Mouse (Mus musculus) ES-E14 (cell line): ENCODE measurements at regions not wholly inside any gene's neighbourhood (a gene's known extent, or its start where the extent isn't known, plus 50 kb on each side); places are given as distances from the start of the nearest gene placed in this dataset.

Source experiments
- DNase-seq: peaks from one replicate; pipeline ENCODE4 v3.0.0-alpha.2; 2013; ENCODE audit warnings: low read depth, low spot score
- H3K27ac ChIP-seq: 2 replicates; pipeline ENCODE4 v1.5.1; 2012; ENCODE audit warnings: low read depth, mild to moderate bottlenecking, low read length, moderate library complexity, mixed read lengths; ENCODE audit not compliant: poor library complexity, insufficient read depth, severe bottlenecking
- H3K36me3 ChIP-seq: 2 replicates; pipeline ENCODE4 v1.6.1; 2012; ENCODE audit warnings: mild to moderate bottlenecking, low read length, moderate library complexity, mixed read lengths; ENCODE audit not compliant: control insufficient read depth, poor library complexity, insufficient read depth, severe bottlenecking
- H3K4me1 ChIP-seq, 2 experiments: fragments of 150-350 bp in 1 of 2; sonication (generic) in 1 of 2; 2 replicates each; pipeline ENCODE4 v1.6.1; 2012; ENCODE audit warnings: low read length in 2 of 2, mild to moderate bottlenecking in 1 of 2, mixed read lengths in 1 of 2; ENCODE audit not compliant: control insufficient read depth in 2 of 2, insufficient read depth in 2 of 2, poor library complexity in 1 of 2
- H3K4me3 ChIP-seq, 2 experiments: fragments of 150-350 bp in 1 of 2; sonication (generic) in 1 of 2; 2 replicates each; pipeline ENCODE4 v1.5.1; 2012; ENCODE audit warnings: low read length in 2 of 2, low read depth in 1 of 2, mild to moderate bottlenecking in 1 of 2, mixed read lengths in 1 of 2; ENCODE audit not compliant: insufficient read depth in 1 of 2, poor library complexity in 1 of 2, severe bottlenecking in 1 of 2
- H3K9ac ChIP-seq: 2 replicates; pipeline ENCODE4 v1.6.1; 2012; ENCODE audit warnings: low read depth, mild to moderate bottlenecking, low read length, mixed read lengths; ENCODE audit not compliant: poor library complexity, insufficient read depth, severe bottlenecking
- H3K9me3 ChIP-seq: fragments of 150-350 bp; sonication (generic); 2 replicates; pipeline ENCODE4 v1.6.1; 2012; ENCODE audit warnings: low read depth, mild to moderate bottlenecking, low read length; ENCODE audit not compliant: control insufficient read depth, insufficient read depth
- CHD2 ChIP-seq: IDR thresholded peaks from 2 replicates; pipeline ENCODE4 v1.6.1; 2014; ENCODE audit warnings: mild to moderate bottlenecking, low read depth, low read length, inconsistent platforms
- HCFC1 ChIP-seq: IDR thresholded peaks from 2 replicates; pipeline ENCODE4 v1.6.1; 2012; ENCODE audit warnings: low read length, inconsistent platforms, borderline replicate concordance; ENCODE audit not compliant: insufficient read depth
- MAFK ChIP-seq: IDR thresholded peaks from 2 replicates; pipeline ENCODE4 v1.6.1; 2014; ENCODE audit warnings: mild to moderate bottlenecking, low read depth, low read length, inconsistent platforms; ENCODE audit not compliant: insufficient read depth
- ZC3H11A ChIP-seq: IDR thresholded peaks from 2 replicates; pipeline ENCODE4 v1.6.1; 2012; ENCODE audit warnings: low read depth, mild to moderate bottlenecking, inconsistent platforms, low read length, borderline replicate concordance
- ZNF384 ChIP-seq: IDR thresholded peaks from 2 replicates; pipeline ENCODE4 v1.6.1; 2012; ENCODE audit warnings: low read depth, low read length, inconsistent platforms
- in situ Hi-C, 2 experiments: fragments of 600-800 bp; cut with MboI; formaldehyde crosslinking; loops; one replicate each; pipeline ENCODE4 v1.15.1; 2025; ENCODE audit warnings: low sequenced_read_pairs in 2 of 2, inconsistent platforms in 1 of 2; ENCODE audit not compliant: unreplicated experiment in 2 of 2

DNA sequence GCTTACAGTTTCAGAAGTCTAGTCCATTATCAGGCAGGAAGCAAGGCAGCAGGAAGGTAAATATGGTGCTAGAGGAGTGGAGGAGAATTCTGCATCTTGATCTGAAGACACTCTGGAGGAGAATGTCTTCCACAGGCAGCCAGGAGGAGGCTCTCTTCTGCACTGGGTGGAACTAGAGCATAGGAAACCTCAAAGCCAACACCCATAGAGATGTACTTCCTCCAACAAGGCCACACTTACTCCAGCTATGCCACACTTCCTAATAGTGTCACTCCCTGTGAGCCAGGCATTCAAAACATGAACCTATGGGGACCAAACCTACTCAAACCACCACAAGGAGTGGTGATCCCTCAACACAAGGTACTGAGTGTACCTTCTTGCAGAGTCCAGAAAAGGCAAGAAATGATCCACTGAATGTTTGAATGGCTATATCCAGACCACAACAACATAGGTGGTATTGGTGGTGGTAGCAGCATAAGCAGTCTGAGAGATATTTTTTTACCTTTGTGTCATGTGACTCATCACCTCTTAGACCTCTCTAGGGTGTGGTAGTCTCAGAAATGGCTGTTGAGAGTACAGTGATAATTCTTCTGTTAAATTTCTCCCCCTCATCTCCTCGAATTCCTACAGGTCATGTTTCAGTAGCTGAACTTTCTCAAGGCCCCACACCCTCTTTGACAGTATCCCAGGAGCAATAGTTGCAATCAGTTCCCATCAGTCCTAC lies 152.3 kb upstream of the Mbnl1 start:
- no peak for TF ChIP-seq ZNF384
- no peak for TF ChIP-seq ZC3H11A
- no peak for TF ChIP-seq HCFC1
- TF ChIP-seq MAFK = no peak
- TF ChIP-seq CHD2 = no peak
- no peak overlapping the region for H3K9ac ChIP-seq
- H3K9me3 ChIP-seq = no peaks in the 10 kb centered on the region
- H3K36me3 ChIP-seq = no peaks in the 10 kb centered on the region
- in situ Hi-C loops = no loop called here
- H3K4me3 ChIP-seq = no peak overlapping the region
- DNase-seq = no peak
- H3K27ac ChIP-seq = no peak overlapping the region
- no peaks in the 10 kb centered on the region for H3K4me1 ChIP-seq

- Histone ChIP-seq H3K27ac (no peak overlapping the region), H3K9me3 (no peaks in the 10 kb centered on the region), H3K9ac (no peak overlapping the region), H3K36me3 (no peaks in the 10 kb centered on the region), H3K4me1 (no peaks in the 10 kb centered on the region), H3K4me3 (no peak overlapping the region)
- no peak for DNase-seq
- in situ Hi-C loops = no loop called here
- TF ChIP-seq ZC3H11A (no peak), MAFK (no peak), ZNF384 (no peak), HCFC1 (no peak), CHD2 (no peak)
Observed at GRCm38 (mm10) chr3:60323514-60323913, 149.1 kb upstream of the Mbnl1 start.

GRCm38 (mm10) chr3:60324416-60324815 lies 148.2 kb upstream of the Mbnl1 start:
- in situ Hi-C loops = no loop called here
- Histone ChIP-seq H3K27ac (no peak overlapping the region), H3K9me3 (no peaks in the 10 kb centered on the region), H3K4me1 (no peaks in the 10 kb centered on the region), H3K36me3 (no peaks in the 10 kb centered on the region), H3K4me3 (no peak overlapping the region), H3K9ac (no peak overlapping the region)
- no peak for DNase-seq
- TF ChIP-seq CHD2 (no peak), ZNF384 (no peak), ZC3H11A (no peak), HCFC1 (no peak), MAFK (no peak)

GRCm38 (mm10) chr3:60324969-60325368 lies 147.7 kb upstream of the Mbnl1 start:
- Histone ChIP-seq H3K36me3 (no peaks in the 10 kb centered on the region), H3K9ac (no peak overlapping the region), H3K4me1 (no peaks in the 10 kb centered on the region), H3K4me3 (no peak overlapping the region), H3K27ac (no peak overlapping the region), H3K9me3 (no peaks in the 10 kb centered on the region)
- in situ Hi-C loops = no loop called here
- TF ChIP-seq MAFK (no peak), ZC3H11A (no peak), HCFC1 (no peak), CHD2 (no peak), ZNF384 (no peak)
- DNase-seq = no peak

GRCm38 (mm10) chr3:60332460-60332859 lies 140.2 kb upstream of the Mbnl1 start:
- H3K4me3 ChIP-seq = no peak overlapping the region
- H3K36me3 ChIP-seq = no peaks in the 10 kb centered on the region
- in situ Hi-C loops = no loop called here
- TF ChIP-seq ZC3H11A (no peak), ZNF384 (no peak), HCFC1 (no peak), CHD2 (no peak), MAFK (no peak)
- no peak overlapping the region for H3K27ac ChIP-seq
- H3K9me3 ChIP-seq = no peaks in the 10 kb centered on the region
- DNase-seq = no peak
- H3K9ac ChIP-seq = no peak overlapping the region
- no peaks in the 10 kb centered on the region for H3K4me1 ChIP-seq
